Mouse (Mus musculus) hindbrain, embryonic 11.5 days (tissue): Measurements from ENCODE around the gene Hoxd3. TPM values are rescaled to one million over a fixed set of nuclear protein-coding genes. Genes with fewer than 3 reads are reported as not detected.

Experiments used
- ATAC-seq: fragments of 200-750 bp; cut with Nextera tagmentation; 2 replicates; pipeline ENCODE4 v1.8.0; 2017; ENCODE audit warnings: mild to moderate bottlenecking, moderate TSS enrichment, moderate library complexity; ENCODE audit not compliant: low FRiP score
- DNase-seq: peaks from one replicate; pipeline ENCODE4 v3.0.0-alpha.2; 2015; ENCODE audit warnings: low spot score
- H3K27ac ChIP-seq: fragments of 300-500 bp; sonication (generic); 2 replicates; pipeline ENCODE4 v1.5.1; 2014; ENCODE audit warnings: mild to moderate bottlenecking, low read depth, low read length
- H3K27me3 ChIP-seq: fragments of 300-500 bp; sonication (generic); 2 replicates; pipeline ENCODE4 v1.6.1; 2014; ENCODE audit warnings: mild to moderate bottlenecking, low read length, moderate library complexity, mixed read lengths; ENCODE audit not compliant: control insufficient read depth, insufficient read depth
- H3K36me3 ChIP-seq: fragments of 300-500 bp; sonication (generic); 2 replicates; pipeline ENCODE4 v1.6.1; 2014; ENCODE audit warnings: mild to moderate bottlenecking, low read length, moderate library complexity, mixed read lengths; ENCODE audit not compliant: control insufficient read depth, insufficient read depth
- H3K4me1 ChIP-seq: fragments of 300-500 bp; sonication (generic); replicated peaks from 2 replicates; pipeline ENCODE4 v1.6.1; 2014; ENCODE audit warnings: low read length, mixed read lengths; ENCODE audit not compliant: control insufficient read depth, insufficient read depth
- H3K4me2 ChIP-seq: fragments of 300-500 bp; sonication (generic); replicated peaks from 2 replicates; pipeline ENCODE4 v1.6.1; 2014; ENCODE audit warnings: mild to moderate bottlenecking, low read depth, low read length
- H3K4me3 ChIP-seq: fragments of 300-500 bp; sonication (generic); 2 replicates; pipeline ENCODE4 v1.5.1; 2014; ENCODE audit warnings: low read depth, low read length
- H3K9ac ChIP-seq: fragments of 300-500 bp; sonication (generic); 2 replicates; pipeline ENCODE4 v1.6.1; 2014; ENCODE audit warnings: low read depth, low read length
- H3K9me3 ChIP-seq: fragments of 300-500 bp; sonication (generic); 2 replicates; pipeline ENCODE4 v1.6.1; 2016; ENCODE audit warnings: low read length; ENCODE audit not compliant: control insufficient read depth
- WGBS: fragments of 180-500 bp; shearing (Covaris S2); extraction: QIAGEN DNeasy Blood & Tissue Kit; methylation state at CpG from one replicate; pipeline ENCODE4 v1.1.7; 2014; 5-methylcytosine and 5-hydroxymethylcytosine counted together
- polyA plus RNA-seq: library from polyadenylated mRNA; unstranded; fragments of >200 nt; fragmentation: Nextera tagmentation; extraction: Ambion mirVana; gene quantifications from 2 replicates; pipeline ENCODE4 v1.2.1, GENCODE M21; 2014

Hoxd3 gene
- polyA plus RNA-seq, 1 experiment from 2014 or later, result 58.0 TPM

DNA sequence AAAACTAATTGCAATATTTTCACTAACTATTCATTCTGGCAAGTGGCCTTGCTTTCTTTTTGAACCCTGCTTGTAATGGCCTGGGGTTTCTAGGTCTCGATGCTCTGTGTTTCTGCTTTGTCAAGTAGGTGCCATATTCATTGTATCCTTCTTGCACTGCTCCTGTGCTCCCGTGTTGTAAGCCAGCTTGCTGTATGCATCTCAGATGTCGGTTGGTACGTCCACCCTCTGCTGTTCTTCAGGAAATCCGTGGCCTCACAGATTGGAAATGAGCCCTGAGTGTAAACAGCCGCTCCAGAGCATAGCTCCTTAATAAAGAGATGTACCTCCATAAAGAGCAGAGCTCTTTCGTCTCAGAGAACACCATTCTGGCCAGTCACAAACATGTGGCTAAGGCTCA is 4.1 kb upstream of the Hoxd3 start:
- peaks cover 90% of the 10 kb centered on the region for H3K27me3 ChIP-seq
- ATAC-seq, result no peak
- H3K36me3 ChIP-seq, result no peaks in the 10 kb centered on the region
- no peak for DNase-seq
- WGBS, result 6% methylated on average over 7 of the region's 7 CpGs
- H3K4me3 ChIP-seq, result no peak overlapping the region
- H3K9me3 ChIP-seq, result no peaks in the 10 kb centered on the region
- H3K9ac ChIP-seq, result no peak overlapping the region
- H3K4me1 ChIP-seq, result peaks cover 3% of the 10 kb centered on the region
- H3K27ac ChIP-seq, result no peak overlapping the region
- H3K4me2 ChIP-seq, result no peak overlapping the region

DNA sequence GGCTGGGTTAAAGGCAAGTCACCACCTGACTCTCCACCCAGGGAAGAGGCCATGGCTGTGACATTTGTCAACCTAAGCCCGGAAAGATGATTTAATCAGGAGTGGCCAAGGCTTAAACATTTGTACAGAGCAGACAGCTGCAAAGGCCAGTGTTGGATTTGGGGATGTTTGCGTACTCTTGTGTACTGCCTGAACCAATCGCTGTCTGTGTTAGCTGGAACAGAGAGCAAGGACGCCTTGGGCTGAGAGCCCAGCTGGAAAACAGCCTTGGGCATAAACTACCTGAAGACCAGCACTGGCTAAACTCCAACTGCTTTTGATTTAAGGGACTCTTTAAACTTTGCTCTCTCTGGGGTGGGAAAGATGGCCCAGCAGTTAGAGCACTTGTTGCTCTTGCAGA is 3.1 kb upstream of the Hoxd3 start:
- H3K4me2 ChIP-seq, result no peak overlapping the region
- no peak overlapping the region for H3K27ac ChIP-seq
- H3K36me3 ChIP-seq, result no peaks in the 10 kb centered on the region
- H3K4me3 ChIP-seq, result no peak overlapping the region
- H3K9ac ChIP-seq, result no peak overlapping the region
- peaks cover 3% of the 10 kb centered on the region for H3K4me1 ChIP-seq
- no peak for ATAC-seq
- DNase-seq, result no peak
- peaks cover 91% of the 10 kb centered on the region for H3K27me3 ChIP-seq
- WGBS, result 7% methylated on average over 4 of the region's 4 CpGs
- H3K9me3 ChIP-seq, result no peaks in the 10 kb centered on the region

DNA sequence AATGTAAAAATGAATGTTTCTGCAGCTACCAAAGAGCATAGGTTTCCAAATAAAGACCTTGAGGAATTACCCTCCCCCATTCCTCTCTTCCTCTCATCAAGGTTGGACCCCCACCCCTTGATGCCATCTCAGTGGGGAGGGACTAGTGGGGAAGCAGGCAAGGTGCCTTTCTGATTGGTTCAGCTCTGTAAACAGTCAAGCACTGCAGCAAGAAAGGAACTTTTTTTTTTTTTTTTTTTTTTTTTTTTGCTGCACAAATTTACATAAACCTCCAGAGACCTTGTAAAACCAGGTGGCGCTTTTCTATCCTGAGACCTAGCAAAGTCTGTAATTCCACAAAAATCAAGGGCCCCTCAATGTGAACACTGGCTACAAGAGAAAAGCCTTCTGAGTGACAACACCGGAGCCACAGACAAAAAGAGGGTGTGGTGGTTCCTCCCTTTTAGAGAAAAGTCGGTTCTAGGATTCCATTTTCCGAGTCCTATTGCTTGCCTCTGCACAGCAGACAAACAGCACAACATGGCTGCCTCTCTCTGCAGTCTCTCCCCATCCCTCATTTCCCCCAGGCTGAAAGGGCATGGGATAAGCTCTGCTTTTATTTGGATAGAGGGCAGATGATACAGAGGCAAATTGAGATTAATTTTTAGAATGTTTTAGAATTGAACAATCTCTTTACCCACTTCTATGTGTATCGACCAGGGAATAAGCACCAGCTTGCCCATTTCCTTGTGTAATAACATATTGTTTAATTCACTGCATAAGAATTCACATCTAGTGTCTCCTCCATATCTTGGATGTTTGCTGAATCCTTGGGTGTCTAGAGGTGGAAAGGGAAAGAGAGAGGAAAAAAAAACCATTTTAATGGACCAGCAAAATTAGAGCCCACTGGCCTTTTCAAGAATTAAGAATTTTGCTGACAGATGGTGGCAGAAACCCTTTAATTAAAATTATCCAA is 2.0 kb upstream of the Hoxd3 start:
- no peak for ATAC-seq
- no peaks in the 10 kb centered on the region for H3K36me3 ChIP-seq
- H3K4me1 ChIP-seq, result peaks cover 3% of the 10 kb centered on the region
- WGBS, result 3% methylated on average over 5 of the region's 5 CpGs
- H3K4me3 ChIP-seq, result no peak overlapping the region
- no peak for DNase-seq
- H3K9ac ChIP-seq, result no peak overlapping the region
- peaks cover 90% of the 10 kb centered on the region for H3K27me3 ChIP-seq
- H3K27ac ChIP-seq, result no peak overlapping the region
- no peak overlapping the region for H3K4me2 ChIP-seq
- H3K9me3 ChIP-seq, result no peaks in the 10 kb centered on the region

DNA sequence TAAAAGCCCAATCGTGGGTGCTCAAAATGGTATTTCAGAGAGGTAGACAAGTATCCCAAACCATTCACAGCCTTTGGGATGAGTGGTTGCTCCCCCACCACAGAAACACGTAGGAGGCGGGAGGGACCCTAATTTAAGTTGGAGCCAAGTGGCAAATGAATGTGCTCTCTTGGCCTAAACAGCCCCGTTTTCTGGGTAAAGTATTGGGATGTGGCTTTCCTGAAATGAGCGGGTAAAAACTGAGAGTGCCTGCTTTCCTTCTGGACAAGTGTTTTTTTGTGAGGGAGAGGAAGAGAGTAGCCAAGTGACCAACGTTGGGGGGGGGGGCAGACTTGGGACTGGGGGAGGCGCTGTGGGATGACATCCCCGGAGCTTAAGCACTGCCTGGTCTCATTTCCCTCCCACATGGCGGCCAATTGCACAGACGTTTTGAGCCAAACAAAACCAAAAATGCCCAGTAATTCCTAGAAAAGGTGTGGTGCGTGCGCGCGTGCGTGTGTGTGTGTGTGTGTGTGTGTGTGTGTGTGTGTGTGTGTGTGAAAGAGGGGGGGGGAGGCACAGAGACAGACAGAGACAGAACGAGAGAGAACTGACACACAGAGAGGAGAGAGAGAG is 691 bp upstream of the Hoxd3 start:
- DNase-seq, result no peak
- no peak overlapping the region for H3K9ac ChIP-seq
- WGBS, result 1% methylated on average over 13 of the region's 16 CpGs

DNA sequence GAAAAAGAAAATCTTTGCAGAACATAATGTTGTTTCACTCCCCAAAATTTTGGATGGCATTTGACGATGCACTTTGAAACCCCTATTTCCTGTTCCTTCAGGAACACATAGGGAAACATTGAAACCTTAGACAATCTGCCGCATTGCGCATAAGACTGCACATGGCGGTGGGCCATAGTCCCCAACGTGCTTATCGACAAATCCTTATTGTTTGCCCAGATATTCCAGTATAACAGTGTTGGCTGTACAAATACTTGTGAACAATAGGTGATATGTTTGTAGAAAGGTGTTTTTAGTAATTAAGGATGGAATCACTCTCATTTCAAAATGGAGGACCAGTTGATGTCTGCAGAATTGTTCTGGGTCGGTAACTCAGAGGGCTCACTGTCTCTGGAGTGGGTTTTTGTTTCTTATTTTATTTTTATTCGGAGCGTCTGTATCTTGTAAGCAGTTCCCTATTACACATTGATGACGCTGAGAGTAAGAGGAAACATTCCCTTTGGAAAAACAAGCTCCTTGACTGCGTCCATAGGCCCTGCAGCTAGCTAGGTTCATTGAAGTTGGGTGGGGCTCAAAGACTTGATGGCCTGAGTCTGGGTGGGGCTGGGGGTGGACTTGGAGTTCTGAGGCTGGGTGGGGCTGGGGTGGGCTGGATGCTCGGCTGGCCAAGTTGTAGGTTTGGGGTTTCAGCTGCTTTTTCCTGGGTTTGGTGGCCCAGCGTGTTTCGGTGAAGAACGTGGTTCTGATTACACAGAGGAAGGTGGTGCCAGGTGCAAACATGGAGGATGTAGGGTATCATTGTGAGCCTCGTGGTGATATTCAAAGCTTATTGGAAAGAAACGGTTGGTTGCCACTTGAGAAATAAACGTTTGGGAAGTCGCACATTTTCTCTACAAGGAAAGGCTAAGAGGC is 1.8 kb downstream of the Hoxd3 start:
- WGBS, result 4% methylated on average over 19 of the region's 19 CpGs
- Histone ChIP-seq H3K4me2 (no peak overlapping the region), H3K27me3 (peaks cover 80% of the 10 kb centered on the region)

More for the DNA sequence above, 691 bp upstream of the Hoxd3 start:
- no peaks in the 10 kb centered on the region for H3K9me3 ChIP-seq
- H3K4me2 ChIP-seq, result no peak overlapping the region
- no peak for ATAC-seq
- H3K4me1 ChIP-seq, result no peaks in the 10 kb centered on the region
- peaks cover 89% of the 10 kb centered on the region for H3K27me3 ChIP-seq
- no peaks in the 10 kb centered on the region for H3K36me3 ChIP-seq
- H3K27ac ChIP-seq, result no peak overlapping the region
- H3K4me3 ChIP-seq, result no peak overlapping the region

DNA sequence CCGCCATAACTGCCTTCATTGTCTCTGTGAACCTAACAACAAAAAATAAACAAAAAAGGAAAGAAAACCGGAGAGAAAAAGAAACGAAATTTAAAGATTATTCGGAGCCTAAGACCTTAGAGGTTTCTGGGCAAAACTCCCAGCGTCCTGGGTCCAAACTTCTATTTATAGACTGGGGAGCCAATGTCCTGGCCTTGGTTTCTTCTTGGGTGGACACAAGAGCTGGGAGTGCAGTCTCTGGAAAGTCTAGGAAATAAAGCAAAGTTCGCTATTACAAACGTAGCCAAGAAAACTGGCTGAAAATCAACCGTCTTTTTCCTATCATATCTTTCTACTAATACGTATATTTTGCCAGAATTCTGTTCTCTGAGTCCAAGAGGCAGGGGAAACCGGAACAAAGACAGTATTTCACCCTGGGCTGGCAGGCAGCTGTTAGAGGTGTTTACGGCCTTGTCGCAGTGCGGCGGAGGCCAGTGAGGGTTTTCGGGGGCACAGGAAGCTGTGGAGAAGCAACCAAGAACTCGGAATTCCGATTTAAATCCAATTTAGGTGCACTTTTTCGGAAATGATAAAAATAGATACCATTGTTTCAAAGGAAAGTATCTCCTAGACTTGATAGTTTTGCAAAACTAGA is 2.5 kb downstream of the Hoxd3 start:
- Histone ChIP-seq H3K9me3 (no peaks in the 10 kb centered on the region), H3K9ac (no peak overlapping the region), H3K27ac (no peak overlapping the region), H3K4me1 (no peaks in the 10 kb centered on the region), H3K36me3 (no peaks in the 10 kb centered on the region), H3K4me3 (no peak overlapping the region), H3K4me2 (no peak overlapping the region), H3K27me3 (peaks cover 78% of the 10 kb centered on the region)
- DNase-seq (no peak), ATAC-seq (no peak)
- 2% methylated on average over 18 of the region's 18 CpGs for WGBS

More for the DNA sequence above, 1.8 kb downstream of the Hoxd3 start:
- Histone ChIP-seq H3K27ac (no peak overlapping the region), H3K4me3 (no peak overlapping the region), H3K36me3 (no peaks in the 10 kb centered on the region), H3K4me1 (no peaks in the 10 kb centered on the region), H3K9me3 (no peaks in the 10 kb centered on the region), H3K9ac (no peak overlapping the region)
- no peak for ATAC-seq
- no peak for DNase-seq

DNA sequence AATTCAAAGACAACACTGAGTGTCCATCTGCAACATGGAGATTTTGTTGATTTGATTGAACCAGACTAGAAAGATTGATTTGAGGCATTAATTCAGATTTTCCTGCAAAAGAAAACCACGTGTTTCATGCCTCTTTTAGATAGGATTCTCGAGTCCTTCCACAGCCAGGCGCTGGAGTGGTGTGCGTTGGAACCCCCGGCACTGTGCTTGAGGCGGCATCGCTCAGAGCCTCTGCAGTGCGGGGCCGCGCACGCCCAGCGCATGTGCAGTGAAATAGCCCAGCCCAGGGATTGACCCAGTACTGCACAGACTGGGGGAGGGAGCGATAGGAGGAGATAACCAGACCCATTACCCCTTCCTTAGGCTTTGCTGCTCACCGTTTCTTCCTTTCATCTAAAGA is 3.2 kb downstream of the Hoxd3 start:
- H3K4me3 ChIP-seq, result no peak overlapping the region
- no peaks in the 10 kb centered on the region for H3K9me3 ChIP-seq
- H3K27me3 ChIP-seq, result peaks cover 78% of the 10 kb centered on the region
- DNase-seq, result no peak
- no peak overlapping the region for H3K4me2 ChIP-seq
- WGBS, result 3% methylated on average over 14 of the region's 14 CpGs
- H3K36me3 ChIP-seq, result no peaks in the 10 kb centered on the region
- H3K9ac ChIP-seq, result no peak overlapping the region
- no peak overlapping the region for H3K27ac ChIP-seq
- H3K4me1 ChIP-seq, result no peaks in the 10 kb centered on the region
- ATAC-seq, result peak; percentile 53; the same call in 1 of the 2 replicates
